Mouse (Mus musculus) C2C12 (cell line): ENCODE data around the gene Gdnf.

Experiments used
- CEBPB ChIP-seq: IDR thresholded peaks from one replicate; pipeline ENCODE4 v1.6.1; 2011; ENCODE audit warnings: low read depth, mild to moderate bottlenecking, control low read depth, moderate library complexity
- CTCF ChIP-seq: IDR thresholded peaks from one replicate; pipeline ENCODE4 v1.5.1; 2011; ENCODE audit not compliant: control insufficient read depth, insufficient read depth, insufficient read length
- MAX ChIP-seq: IDR thresholded peaks from one replicate; pipeline ENCODE4 v1.6.1; 2011; ENCODE audit warnings: mild to moderate bottlenecking, control low read depth
- MYOG ChIP-seq: IDR thresholded peaks from one replicate; pipeline ENCODE4 v1.6.1; 2011; ENCODE audit not compliant: control insufficient read depth, insufficient read length; ENCODE audit errors: extremely low read depth

- TF ChIP-seq CTCF (peak; percentile 84), MAX (peak; percentile 13), CEBPB (no peak), MYOG (no peak)
Measured at GRCm38 (mm10) chr15:7809841-7810391, 730 bp upstream of the Gdnf start.
